ENCODE assay signal across 8 mouse cellular contexts in the genomic region with DNA sequence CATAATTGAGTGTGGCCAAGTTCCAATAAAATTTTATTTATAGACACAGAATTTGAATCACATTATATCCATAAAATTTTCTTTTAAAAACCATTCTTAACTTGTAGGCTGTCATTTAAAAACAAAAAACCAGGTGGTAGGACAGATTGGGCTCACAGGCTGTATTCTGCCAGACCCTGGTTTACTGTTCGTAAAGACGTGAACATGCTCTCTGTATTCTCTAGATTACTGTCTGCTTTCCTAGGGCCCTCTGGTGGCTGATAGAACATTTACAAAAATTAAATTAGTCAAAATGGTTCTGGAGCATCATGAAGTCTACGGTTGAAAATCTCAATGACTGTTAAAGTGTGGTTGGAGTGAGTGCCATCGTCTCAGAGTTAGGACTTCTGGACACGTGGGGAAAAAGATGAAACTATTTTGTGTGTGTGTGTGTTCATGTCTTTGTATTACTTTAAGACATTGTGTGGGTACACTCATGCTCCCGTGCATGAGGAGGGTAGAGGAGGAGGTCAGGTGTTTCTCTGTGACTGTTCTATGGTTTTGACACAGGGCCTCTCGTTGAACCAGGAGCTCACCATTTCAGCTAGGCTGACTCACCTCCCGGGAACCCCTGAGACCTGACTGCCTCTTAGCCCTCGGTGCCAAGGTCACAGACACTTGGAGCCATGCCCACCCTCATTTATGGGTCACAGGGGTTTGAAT. TPM values are rescaled to one million over a fixed set of nuclear protein-coding genes. Genes with fewer than 3 reads are reported as not detected.
DNase-seq lines count a peak whose midpoint lies in the region.

No protein-coding gene starts in this region.

- peak; percentile 45 to 59 for DNase-seq in kidney, adult 8-10 months
- DNase-seq in kidney, postnatal 4 days, result no peak
- DNase-seq in CD4-positive, CD25-positive, alpha-beta regulatory T cell, adult 2 months (ENCODE audit: low read depth, low spot score), result peak; percentile 66
- DNase-seq in adrenal gland, adult 18-20 months (ENCODE audit: low spot score in 2 of 2), result peak; percentile 56 to 64
- peak; percentile 51 to 59 for DNase-seq in kidney, postnatal 36 days
- no peak for DNase-seq in urinary bladder, postnatal 36 days (ENCODE audit: low spot score in 2 of 2)
- no peak for DNase-seq in urinary bladder, postnatal 25 days (ENCODE audit: low spot score)
- DNase-seq in heart, postnatal 4 days, result no peak

RNA-seq across cellular contexts. Expression of gene Nfatc3, which starts 16.7 kb away (rescaled TPM):
- total RNA-seq in adrenal gland, adult 18-20 months (2021), result 10 to 100 TPM; 34.5 to 50.9 TPM
- total RNA-seq in heart, postnatal 4 days (2021), result 10 to 100 TPM; 24.2 to 26.4 TPM

Comparison
In these comparisons a context has a peak if more than half of its experiments do, and no peak if none do; other contexts are left out.
1. DNase-seq: peak in kidney, adult 8-10 months (2 of 2), CD4-positive, CD25-positive, alpha-beta regulatory T cell, adult 2 months (single experiment), adrenal gland, adult 18-20 months (2 of 2) and kidney, postnatal 36 days (2 of 2); none in kidney, postnatal 4 days (0 of 2), urinary bladder, postnatal 36 days (0 of 2), urinary bladder, postnatal 25 days (single experiment) and heart, postnatal 4 days (single experiment).